Mouse (Mus musculus) CH12F3 (cell line): ENCODE results near the gene Sspn.

ENCODE experiments used
- in situ Hi-C: fragments of 300-500 bp; cut with MboI; formaldehyde crosslinking; loops from 2 replicates; pipeline ENCODE4 v1.14.3; 2020; ENCODE audit warnings: low sequenced_read_pairs

Gene Sspn

DNA sequence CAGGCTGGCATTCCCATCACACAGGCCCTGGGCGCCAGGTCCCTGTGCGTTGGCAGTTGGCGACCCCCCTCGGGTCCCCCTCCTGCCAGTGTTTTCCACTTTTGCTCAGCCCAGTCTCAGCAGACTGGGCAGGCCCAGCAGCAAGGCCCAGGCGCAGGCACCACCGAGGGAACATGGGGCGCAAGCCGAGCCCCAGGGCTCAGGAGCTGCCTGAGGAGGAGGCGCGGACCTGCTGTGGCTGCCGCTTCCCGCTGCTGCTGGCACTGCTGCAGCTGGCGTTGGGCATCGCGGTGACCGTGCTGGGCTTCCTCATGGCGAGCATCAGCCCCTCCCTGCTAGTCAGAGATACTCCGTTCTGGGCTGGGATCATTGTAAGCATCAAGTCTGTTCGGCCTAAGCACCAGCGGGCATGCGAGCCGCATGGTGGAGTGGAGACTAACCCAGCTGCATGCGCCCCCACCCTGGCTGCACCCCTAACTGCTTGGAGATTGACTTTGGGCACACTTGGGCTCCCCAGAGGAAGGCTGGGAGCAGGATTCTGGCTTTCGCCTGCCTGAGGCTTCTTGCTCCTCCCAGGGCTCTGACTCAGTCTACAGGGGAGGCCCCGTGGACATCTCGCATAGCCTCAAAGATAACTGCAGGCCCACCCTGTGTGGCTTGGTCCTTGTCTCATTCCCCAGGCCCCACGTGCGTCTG lies 2.7 kb downstream of the Sspn start:
- in situ Hi-C loops = no loop called here

- in situ Hi-C loops = no loop called here
These were observed 3.3 kb downstream of the Sspn start for GRCm38 (mm10) chr6:145934697-145935240.

- in situ Hi-C loops = no loop called here
These were observed 4.5 kb downstream of the Sspn start for GRCm38 (mm10) chr6:145935912-145936311.

DNA sequence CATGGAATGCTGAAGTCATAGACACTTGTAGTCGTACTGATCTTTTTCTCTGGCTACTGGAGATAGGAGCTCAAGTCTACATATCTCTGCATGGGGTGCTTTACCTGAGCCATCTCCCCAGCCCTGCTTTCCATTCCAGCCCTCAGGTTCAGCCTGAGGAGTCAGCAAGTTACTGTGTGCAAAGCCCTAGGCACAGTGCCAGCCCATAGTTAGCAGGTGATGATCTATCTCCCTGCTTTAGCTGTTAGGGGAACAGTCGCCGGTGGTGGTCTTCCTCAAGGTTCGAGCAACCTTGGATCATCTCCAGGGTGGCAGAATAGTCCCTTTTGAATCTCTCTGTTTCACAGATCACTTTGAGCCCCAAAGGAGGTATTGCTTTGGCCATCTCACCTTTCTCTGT lies 5.1 kb downstream of the Sspn start:
- in situ Hi-C loops = no loop called here

DNA sequence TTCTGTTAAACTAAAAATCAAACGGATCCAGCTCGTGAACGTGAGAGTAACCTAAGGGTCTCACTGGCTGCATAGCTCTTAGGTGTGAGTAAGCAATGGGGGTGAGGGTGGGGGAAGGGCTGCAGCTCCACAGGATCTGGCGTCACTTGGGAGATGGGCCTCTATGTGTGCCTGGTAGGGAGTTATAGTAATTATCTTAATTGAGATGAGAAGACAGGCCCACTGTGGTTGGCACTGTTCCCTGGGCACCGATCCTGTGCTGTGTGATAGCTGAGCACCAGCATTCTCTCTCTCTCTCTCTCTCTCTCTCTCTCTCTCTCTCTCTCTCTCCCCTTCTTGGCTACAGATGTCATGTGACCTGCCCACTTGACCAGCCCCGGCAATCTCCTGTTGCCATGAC lies 9.4 kb downstream of the Sspn start:
- in situ Hi-C loops = no loop called here

DNA sequence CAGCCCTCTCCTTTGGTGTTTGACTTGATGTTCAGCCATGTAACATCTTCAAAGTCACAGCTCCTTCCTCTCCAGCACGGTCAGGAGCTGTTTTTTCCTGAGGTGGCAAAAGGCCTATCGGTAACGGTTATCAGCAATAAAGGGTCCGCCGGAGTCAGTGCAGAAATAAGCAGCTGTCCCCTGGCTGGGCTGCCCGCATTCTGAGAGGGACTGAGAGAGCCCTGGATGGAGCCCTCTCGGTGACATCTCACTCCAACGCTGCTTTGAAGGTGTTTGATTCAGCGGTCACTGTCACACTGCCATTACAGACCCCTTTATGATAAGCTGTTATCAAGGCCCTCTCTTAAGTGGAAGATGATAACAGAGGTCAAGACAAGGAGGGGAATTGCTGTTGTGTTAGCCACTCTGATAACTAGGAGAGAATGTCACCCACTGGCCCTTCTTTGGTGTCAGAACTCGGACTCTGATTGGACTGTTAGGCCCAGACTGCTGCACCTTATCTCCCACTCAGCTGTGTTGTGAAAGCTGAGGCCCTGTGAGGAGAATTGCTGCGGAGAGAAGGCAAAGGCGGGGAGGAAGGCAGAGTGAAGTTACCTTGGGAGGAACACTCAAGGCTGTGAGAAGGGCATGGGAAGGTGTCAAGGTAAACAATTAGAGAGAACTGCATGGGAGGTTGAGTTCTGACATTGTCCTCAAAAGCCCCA lies 11.0 kb downstream of the Sspn start:
- in situ Hi-C loops = no loop called here

DNA sequence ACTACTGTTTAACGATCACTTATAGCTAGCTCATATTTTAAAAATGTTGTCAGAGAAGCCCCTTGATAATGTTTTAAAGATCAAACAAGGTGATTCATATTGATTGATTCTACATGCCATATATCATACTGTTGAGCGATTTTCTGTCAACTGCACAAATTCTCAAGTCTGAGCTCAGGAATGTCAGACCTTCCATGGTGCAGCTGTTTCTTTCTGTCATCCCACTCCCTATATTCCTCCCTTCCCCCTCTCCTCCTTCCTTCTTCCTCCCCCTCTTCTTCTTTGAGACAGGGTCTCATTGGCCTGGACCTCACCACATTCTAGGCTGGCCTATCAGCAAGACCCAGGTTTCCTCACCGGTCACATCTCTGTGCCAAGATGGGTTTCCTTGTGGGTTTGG lies 12.0 kb downstream of the Sspn start:
- in situ Hi-C loops = no loop called here

- in situ Hi-C loops = no loop called here
These were observed 14.4 kb downstream of the Sspn start for GRCm38 (mm10) chr6:145945700-145946344.

GRCm38 (mm10) chr6:145949049-145949448 lies 17.6 kb downstream of the Sspn start:
- in situ Hi-C loops = no loop called here

DNA sequence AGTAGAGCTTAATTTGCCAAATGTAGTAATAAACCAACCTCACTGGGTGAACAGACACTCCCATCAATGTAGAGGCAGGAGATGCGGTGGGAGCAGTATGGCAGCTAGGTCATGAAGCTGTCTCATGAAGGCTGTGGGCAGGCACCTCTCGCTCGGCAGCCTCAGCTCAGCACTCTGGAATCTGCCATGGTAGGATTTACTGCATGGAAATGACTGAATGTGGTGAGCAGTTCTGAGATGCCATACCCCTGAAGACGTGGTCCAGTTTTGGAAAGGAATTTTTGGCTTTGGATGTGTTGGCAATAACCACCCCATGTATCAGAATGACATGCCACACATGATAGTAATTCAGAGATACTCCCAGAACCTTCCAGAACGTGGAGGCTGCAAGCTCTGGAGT lies 19.2 kb downstream of the Sspn start:
- in situ Hi-C loops = no loop called here

- in situ Hi-C loops = no loop called here
These were observed 21.2 kb downstream of the Sspn start for GRCm38 (mm10) chr6:145952594-145952993.

DNA sequence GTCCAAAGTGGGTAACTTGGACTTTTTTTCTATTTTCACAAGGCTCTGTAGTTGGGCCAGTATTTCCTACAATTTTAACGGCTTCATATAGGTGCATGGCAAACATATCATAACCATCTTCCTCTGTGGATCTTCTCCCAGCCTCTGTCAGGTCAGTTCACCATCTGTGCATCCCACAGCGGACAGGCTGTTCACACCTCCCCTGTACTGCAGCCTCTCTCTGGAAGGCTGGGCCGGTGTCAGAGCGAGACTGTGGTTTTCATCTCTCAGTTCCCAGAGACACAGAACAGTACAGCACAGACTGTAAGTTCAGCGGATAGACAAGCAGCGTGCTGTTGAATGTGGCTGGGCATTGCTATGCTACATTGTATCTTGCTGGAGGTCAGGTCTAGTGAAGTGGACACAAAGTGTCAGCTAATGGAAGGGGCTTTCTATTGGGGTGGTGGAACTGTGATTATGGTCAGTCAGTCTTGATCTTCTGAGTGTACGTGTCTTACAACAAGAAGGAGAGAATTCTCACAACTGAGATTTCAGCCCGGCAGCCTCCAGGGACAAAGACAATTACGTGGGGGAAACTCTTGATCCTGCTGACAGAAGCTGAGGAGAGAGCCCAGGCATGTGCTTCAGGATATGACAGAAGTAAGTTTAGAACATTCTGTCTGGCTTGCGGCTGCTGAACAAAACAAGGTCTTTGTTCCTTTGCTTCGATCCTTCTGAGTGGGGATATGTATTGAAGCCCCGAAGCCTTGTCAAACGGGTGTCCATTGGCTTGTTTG lies 21.9 kb downstream of the Sspn start:
- in situ Hi-C loops = no loop called here

GRCm38 (mm10) chr6:145957427-145957965 lies 26.1 kb downstream of the Sspn start:
- in situ Hi-C loops = no loop called here

DNA sequence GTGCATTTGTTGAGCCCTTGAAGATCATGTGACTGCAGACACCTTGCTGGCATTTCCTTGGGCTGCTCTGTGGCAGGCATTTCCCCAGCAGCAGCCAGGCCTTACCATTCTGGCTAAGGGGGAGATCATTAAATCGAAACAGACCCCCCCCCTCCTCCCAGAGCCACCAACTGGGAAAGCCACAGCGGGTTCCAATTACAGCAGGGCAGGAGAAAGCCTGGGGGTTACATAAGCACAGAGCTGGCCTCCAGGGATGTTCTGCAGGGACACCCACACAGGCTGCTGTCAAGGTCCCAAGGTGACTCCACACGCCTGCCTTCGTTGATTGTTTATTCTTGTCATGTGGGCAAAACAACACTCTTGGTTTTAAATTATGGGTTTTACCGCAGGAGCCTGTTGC lies 26.6 kb downstream of the Sspn start:
- in situ Hi-C loops = no loop called here

GRCm38 (mm10) chr6:145961047-145961446 lies 29.6 kb downstream of the Sspn start:
- in situ Hi-C loops = no loop called here

GRCm38 (mm10) chr6:145963966-145964365 lies 32.5 kb downstream of the Sspn start:
- in situ Hi-C loops = no loop called here

- in situ Hi-C loops = no loop called here
These were observed 36.3 kb downstream of the Sspn start for GRCm38 (mm10) chr6:145967693-145968092.

DNA sequence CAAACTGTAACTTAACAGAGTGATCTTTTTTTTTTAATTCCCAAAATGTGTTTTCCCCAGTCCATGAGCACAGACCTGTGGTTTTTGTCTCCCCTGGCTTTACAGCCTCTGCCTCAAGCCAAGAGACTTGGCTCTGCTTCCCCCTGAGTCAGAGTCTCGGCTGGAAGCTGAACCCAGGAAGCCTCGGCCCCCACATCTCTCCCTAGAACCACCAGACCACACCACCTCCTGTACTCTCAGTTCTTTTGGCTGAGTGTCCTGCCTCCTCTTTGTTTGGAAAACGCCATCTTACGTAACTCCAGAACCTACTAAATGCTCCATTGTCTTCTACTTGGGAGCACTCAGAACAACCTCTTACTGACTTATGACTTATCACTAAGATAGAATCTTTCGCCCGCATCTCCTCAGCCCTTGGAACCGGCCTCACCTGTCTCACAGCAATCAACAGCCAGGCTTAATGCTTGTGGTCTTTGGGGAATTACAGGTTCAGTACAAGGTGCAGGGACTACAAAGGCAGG lies 36.9 kb downstream of the Sspn start:
- in situ Hi-C loops = no loop called here

DNA sequence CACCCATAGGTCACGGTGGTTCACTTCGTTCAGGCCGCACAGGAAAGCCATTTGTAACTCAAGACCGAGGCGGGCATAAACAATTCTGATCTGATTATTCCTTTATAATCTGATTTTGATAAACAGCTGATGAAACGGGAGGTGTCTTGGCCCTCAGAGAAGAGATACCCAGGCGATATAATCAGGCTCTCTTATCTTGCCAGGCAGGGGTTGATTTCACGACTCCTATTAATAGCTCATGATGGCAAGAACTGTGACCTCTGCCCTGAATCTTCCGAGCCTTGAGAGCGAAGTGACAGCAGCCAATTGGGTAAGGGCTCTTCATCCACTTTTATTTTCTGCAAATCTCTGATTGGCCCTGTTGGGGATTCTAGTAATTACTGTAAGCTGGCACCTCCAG lies 37.4 kb downstream of the Sspn start:
- in situ Hi-C loops = no loop called here

- in situ Hi-C loops = no loop called here
These were observed 38.1 kb downstream of the Sspn start for GRCm38 (mm10) chr6:145969572-145969971.

DNA sequence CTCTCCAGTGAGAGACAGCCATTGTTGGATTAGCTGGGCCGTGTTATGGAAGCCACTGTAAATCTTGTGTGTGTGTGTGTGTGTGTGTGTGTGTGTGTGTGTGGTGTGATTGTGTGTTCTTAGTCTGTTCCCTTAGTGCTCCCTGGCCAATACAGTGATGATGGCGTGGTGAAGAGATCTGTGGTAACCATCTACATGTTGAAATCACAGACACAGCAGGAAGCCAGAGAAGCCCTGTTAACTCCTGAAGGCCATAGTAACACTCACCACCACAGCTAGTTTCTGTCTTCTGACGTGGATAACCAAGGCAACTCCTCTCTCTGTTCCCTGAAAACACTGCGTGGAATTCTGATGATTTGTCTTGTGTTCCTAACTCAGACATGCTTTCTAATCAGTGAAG lies 40.7 kb downstream of the Sspn start:
- in situ Hi-C loops = no loop called here
